Mouse (Mus musculus): Measurements from ENCODE around the gene Gm21060.
"Not testable (repeated sequence)": the region's sequence is repeated elsewhere in the genome, so short reads cannot be mapped to it uniquely, and the experiment has no call there.

The Gm21060 gene

DNA sequence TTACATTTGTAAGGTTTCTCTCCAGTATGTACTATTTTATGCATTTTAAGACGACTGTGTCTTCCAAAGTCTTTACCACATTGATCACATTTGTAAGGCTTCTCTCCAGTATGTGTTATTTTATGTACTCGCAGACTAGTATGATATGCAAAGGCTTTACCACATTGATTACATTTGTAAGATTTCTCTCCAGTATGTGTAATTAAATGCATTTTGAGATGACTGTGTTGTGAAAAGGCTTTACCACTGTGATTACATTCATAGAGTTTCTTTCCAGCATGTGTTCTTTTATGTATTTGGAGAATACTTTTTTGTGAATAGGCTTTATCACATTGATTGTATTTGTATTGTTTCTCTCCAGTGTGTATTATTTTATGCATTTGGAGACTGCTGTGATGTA lies at the start of gene Gm21060:
TSS of gene Gm21060 (minus strand) at position 101 of the 400 bp plus-strand sequence.
- no peak for DNase-seq

- not testable (repeated sequence) for DNase-seq
Observed at GRCm38 (mm10) chr19:61320844-61321243, 24.0 kb upstream of the Gm21060 start.

- DNase-seq = not testable (repeated sequence)
Observed at GRCm38 (mm10) chr19:61313185-61313584, 16.3 kb upstream of the Gm21060 start.

DNA sequence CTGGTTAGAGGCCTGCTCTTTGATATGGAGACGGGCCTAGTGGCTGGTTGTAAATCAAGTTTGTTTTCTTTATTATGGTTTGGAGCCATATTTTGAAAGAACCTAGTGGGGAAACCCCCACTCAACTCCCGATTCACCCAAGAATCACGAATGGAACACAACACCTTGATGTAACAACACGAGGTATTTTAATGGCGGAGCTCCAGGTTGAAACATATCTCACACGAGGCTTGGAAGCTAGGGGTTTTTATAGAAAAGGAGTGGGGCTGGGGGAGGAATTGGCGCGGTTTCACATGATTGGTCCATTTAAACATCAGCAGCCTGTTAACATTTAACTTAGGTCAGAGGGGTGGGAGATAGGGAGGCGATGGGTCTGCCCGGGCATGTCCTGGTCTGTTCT lies 15.5 kb upstream of the Gm21060 start:
- not testable (repeated sequence) for DNase-seq

DNA sequence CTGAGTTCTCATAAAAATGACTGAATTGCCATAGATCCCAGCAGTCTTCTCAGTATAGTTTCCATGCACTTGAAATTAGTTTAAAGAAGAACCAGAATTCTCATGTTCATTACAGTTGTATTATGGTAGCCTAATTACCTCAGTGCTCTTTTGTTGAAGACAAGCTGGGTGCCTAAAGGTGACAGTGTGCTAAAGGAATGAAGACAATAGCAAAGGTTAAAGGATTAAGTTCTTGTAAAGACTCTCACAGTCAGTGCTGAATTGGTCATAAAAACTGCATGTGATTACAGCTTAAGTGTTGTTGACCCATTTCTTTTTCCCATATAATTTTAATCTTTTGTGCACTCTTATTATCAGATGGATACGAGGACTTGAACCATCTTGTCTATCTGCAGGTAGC lies 11.2 kb upstream of the Gm21060 start:
- not testable (repeated sequence) for DNase-seq

- DNase-seq = not testable (repeated sequence)
Observed at GRCm38 (mm10) chr19:61285033-61285432, 11.8 kb downstream of the Gm21060 start.

DNA sequence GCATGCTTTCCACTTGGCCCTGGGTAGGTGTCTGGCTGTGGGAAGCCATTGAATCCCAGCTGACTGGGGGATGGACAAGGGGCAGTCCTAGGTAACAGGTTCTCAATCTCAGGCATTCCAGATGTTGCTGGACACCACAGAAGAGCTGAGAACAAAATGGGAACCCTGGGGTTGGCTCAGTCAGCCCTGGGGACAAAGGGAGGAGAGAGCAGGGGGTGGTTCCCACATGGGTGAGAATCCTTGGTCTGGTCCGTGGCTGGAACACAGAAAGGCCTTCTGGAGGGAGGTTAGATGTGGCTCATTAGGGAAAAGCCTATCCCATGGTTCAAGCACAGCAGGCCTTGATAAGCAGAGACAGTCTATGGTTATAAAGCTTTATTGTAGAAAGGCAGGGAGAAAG lies 13.3 kb downstream of the Gm21060 start:
- DNase-seq = no peak

GRCm38 (mm10) chr19:61275446-61275845 lies 21.4 kb downstream of the Gm21060 start:
- no peak for DNase-seq

DNA sequence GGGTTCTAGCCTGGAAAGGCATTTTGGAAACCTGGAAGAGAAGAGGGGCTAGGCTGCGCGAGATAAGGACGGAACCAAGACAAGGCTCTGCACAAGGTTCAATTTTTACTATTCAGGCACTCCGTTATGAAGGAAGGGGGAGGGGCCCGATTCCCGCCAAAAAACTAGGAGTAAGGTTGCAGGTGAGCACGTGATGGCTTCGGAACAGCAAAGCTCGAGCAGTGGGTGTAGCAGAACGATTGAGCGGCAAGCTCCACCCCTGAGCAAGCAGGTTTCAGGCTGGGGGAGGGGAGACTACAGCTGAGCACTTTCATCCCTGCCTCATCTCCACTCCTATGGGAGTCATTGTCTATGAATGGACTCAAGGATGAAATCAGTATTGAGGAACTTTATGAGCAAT lies 27.7 kb downstream of the Gm21060 start:
- peak in 1 of 2 experiments; percentile 10 for DNase-seq

DNA sequence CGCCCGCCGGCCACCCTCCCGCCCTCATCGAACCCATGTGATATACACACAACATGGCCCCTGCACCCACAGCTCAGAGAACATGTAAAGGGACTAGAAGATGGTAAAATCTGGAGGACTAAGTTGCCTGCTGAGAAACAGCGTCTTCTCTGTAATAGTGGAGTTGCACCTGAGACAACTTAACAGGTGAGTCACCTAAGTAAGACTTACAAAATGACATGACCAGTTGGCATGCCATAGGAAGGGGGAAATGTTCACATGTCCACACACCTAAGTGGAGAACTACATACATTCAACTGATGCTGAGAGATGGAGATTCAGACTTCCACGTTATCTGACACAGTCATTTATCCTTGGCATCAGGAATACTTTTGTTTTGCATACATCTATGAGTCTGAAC lies 29.7 kb downstream of the Gm21060 start:
- no peak for DNase-seq

- no peak for DNase-seq
Observed at GRCm38 (mm10) chr19:61266651-61267050, 30.2 kb downstream of the Gm21060 start.

DNA sequence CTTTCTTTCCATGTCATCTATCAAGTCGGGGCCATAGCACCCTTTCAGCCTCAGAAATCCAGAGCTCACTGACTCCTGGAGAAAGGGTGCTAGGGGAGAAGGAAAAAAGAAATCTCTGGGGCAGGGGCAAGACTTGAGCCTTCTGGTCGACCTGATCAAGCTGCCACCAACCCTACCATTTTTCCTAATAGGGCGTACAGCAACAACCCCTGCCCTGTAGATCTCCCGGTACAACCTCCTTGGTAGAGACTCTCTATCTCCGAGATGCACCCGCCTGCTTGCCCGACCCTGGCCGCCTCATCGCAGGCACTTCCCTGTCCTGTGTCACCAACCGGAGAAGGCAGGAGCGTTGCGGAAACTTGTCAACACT lies 30.6 kb downstream of the Gm21060 start:
- DNase-seq = peak; percentile 26 to 36

DNA sequence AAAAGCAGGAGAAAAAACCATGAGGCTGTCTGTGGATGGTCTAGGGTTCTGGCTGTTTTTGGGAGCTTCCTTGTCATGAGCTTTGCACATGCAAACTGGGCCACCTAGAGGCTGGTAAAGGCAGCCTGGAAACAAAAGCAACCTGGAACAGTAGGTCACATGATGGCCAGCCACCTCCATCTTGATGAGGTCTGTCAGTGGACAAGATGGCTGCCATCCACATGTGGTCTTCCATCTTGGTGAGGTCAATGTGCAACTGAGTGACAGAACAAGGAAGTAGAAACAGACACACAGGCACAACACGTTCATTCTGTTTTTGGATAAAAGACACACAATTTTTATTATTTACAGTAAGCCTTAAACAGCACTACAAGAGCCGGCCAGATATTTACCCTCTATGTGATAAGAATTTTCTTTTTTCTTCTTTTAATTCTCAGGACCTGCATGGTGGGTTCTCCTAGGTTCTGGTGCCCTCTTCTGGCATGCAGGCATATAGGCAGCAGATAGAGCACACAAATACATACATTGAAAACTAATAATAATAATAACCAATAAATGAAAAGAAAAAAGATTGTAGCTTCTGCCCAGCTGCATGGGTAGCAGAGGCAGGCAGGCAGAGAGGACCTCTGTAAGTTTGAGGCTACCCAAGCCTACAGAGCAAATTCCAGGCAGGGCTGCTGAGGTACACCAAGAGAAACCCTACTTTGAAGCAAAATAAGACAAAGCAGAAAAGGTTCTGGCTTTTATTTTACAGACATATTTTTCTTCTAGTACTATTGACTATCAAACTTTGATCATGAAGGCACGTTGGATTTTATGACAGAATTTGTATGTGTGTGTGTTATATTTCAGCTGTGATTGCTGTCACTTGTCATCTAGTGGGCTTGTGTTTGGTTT lies 31.3 kb downstream of the Gm21060 start:
- peak; percentile 84 to 88 for DNase-seq

DNA sequence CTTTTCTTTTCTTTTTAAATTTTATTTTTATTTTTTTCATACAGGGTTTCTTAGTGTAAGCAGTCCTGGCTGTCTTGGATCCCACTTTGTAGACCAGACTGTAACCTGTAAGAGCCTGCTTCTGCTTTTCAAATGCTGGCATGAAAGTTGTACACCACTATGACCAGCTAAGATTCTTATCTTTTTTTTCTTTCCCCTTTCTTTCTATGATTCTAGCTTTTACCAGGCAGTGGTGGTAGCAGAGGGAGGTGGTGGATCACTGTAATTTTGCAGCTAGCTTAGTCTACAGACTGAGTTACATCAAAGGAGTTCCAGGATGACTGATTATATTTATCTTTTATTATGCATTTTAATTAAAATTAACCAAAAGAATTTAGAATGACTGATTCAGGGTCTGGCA lies 31.9 kb downstream of the Gm21060 start:
- no peak for DNase-seq

DNA sequence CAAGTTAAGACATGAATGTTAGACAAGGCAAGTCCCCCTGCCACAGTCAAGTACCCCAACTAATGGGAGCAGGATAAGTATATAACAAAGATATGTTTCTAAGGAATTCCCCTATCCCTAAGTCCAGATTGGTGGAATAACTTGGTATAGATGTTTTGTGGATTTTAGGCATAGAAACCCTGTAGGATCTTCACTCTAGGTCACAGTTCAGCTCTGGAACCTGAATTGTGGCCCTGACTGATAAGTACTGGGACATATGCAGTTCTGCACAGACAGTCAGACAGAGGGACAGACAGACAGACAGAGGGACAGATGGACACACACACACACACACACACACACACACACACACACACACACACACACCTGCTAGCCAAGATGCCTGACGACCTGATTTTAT lies 32.6 kb downstream of the Gm21060 start:
- no peak for DNase-seq

DNA sequence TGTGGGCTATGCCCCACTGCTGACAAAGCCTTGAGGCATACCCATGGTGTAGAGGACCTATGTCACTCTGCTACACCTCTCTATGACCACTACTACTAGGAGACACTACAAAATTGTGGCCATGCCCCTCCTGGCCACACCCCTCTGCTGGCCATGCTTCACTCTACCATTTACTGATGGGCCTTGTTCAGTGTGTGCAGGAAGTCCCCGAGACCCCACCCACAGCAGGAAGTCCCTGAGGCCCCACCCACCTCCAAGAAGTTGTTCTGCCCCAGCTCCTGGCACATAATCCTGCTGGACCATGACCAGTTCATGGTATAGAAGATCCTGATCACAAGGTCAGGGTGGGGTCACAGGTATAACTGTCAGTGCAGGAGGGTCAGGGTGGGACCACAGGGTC lies 35.6 kb downstream of the Gm21060 start:
- DNase-seq = no peak

DNA sequence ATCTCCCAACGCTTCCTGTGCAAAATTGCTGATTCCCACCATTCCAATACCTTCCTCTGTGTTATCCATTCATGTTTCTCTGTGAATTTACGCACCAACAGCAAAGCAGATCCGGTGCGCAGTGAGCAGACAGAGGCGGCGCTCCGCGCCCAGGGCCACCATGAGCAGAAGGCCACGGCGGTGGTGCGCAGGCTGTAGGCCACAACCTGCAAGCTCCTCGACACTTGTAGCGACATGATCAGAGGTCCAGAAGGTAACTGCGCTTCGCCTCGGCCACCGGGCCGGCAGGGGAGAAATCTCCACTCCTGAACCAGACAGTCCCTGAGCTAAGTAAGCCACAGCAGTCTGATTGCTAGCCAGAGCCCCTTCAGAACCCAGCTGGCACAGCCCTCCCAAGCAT lies 39.1 kb downstream of the Gm21060 start:
- no peak for DNase-seq

DNA sequence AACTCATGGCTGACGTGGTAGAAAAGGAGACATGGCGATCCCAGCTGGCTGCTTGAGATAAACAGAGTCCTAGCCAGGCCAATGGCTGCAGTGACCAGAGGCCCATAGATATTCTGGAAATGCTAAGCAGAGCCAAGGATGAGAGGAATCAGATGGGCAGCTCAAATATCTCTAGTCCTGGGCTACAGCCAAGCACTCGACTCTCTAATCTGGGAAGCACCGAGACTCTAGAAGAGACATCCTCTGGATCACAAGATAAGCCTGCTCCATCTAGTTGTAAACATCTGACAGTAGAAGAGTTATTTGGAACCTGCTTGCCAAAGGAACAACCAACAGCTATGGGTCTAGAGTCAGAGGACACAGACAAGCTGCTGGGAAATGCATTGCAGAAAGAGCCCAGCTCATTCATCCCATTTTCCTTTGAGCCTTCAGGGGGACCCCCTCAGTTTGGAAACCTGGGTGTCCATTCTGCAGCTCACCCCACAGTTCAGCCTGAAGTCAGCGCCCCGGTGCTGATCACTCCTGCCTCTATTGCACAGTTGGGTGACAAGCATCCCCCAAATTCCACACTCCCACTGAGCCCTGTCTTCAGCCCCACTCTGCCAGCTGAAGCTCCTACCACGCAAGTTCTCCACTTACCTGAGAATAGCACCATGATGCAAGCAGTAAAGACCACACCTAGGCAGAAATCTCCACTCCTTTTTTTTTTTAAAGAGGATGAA lies 40.5 kb downstream of the Gm21060 start:
- no peak for DNase-seq

- not testable (repeated sequence) for DNase-seq
Observed at GRCm38 (mm10) chr19:61247334-61247733, 49.5 kb downstream of the Gm21060 start.
